Mouse (Mus musculus) lung, postnatal 0 days (tissue): ENCODE measurements around the gene Rpl34.

Experiments
- CTCF ChIP-seq: IDR thresholded peaks from 2 replicates; pipeline ENCODE4 v1.5.1; 2016; ENCODE audit warnings: antibody characterized with exemption, mild to moderate bottlenecking
- EP300 ChIP-seq: IDR thresholded peaks from 2 replicates; pipeline ENCODE4 v1.6.1; 2016; ENCODE audit warnings: antibody characterized with exemption, mild to moderate bottlenecking, control low read depth

GRCm38 (mm10) chr3:130722733-130723478, 7.3 kb downstream of the Rpl34 start:
- TF ChIP-seq CTCF (no peak), EP300 (no peak)
